Mouse (Mus musculus) stomach, postnatal 0 days (tissue): ENCODE results near the gene Slc35d2.
"Not testable (repeated sequence)": the region's sequence is repeated elsewhere in the genome, so short reads cannot be mapped to it uniquely, and the experiment has no call there.

ENCODE experiments used
- CTCF ChIP-seq: IDR thresholded peaks from 2 replicates; pipeline ENCODE4 v1.5.1; 2016; ENCODE audit warnings: antibody characterized with exemption, low read depth, mild to moderate bottlenecking, moderate library complexity
- EP300 ChIP-seq: optimal IDR thresholded peaks from 2 replicates; pipeline ENCODE3; 2016; ENCODE audit warnings: antibody characterized with exemption

GRCm38 (mm10) chr13:64052281-64052680 lies 76.9 kb downstream of the Slc35d2 start:
- TF ChIP-seq CTCF, EP300: not testable (repeated sequence)
